Mouse (Mus musculus) heart, adult 8-10 months (tissue): ENCODE results near the gene Nup153. TPM values are rescaled to one million over a fixed set of nuclear protein-coding genes. Genes with fewer than 3 reads are reported as not detected.
A peak's percentile ranks its signal among the peaks of the same experiment; 100 is the strongest.

Experiments used
- DNase-seq: peaks from one replicate; pipeline ENCODE4 v3.0.0; 2022; ENCODE audit warnings: low spot score
- total RNA-seq, 4 experiments: library from RNA; stranded (reverse); gene quantifications; 2 replicates each; pipeline ENCODE4 v1.2.4; 2022

Nup153 gene
- total RNA-seq, 4 experiments from 2014 or later: 29.5 to 40.6 (median 36.0) TPM

DNA sequence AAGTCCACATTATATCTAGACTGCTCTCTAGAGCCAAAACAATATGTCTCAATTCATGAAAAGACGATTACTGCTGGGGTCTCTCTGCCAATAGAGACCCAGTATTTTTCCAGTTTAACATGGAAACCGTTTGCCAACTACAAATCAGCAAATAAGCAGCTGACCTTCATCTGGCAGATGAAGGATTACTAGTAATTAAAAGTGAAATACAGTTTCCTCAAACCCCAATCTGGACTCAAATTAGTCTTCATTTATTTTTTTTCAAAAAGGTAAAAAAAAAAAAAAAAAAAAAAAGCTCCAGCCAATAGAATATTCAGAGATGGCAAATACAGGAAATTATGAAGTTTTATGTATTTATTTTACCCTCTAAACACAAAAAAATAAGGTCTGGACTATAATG, 2.3 kb upstream of the Nup153 start:
- no peak for DNase-seq

DNA sequence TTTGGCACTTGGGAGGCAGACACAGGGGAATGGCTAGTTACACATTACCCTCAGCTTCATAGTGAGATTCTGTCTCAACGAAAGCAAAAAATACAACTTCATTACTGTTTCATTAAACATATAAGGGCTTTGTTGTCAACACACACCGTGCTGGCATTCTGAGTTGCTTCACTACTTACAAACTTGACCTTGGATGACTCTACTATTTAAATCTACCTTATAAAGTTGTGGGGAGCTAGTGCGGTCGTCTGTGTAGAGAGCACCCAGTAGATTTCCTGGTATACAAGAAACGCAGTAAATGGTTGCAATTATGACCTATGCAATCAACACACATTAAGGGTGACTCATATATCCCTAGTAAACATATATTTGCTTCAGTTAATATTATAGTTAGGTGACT, 671 bp upstream of the Nup153 start:
- DNase-seq: no peak

DNA sequence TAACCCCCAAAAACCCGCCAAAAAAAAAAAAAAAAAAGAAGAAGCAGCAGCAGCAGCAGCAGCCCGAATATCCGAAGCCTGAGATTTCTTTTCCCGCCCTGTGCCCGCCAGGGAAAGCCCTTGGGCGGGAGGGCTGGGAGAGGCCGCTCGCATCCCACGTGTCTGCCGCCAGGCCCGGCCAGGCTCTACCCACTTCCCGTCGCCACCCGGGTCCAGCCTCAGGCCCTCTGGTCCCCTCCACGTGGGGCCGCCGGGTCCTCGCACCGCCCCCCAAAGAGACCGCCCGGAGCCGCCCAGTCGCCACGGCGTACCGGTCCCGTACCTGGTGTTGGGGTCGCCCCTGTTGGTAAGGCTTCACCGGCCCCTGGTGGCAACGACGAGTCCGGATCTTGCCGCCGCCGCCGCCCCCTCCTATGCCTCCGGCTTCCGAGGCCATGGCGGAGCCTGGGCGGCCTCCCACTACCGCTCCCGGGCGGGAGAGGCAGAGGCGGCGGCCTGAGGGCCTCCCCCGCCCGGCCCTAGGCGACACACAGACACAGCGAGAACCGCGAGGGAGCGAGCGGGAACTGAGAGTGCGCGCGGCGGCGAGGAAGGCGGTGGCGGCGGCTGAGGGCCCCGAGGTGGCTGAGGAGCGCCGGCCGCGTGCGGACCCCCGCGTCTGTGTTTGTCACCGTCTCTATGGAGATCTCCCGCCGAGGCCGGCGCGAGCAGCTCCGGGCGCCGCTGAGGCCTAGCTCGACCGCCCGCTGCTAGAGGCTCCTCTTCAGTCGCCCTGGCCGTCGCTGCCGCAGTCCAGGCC, 503 bp downstream of the Nup153 start:
- DNase-seq: peak; percentile 51

DNA sequence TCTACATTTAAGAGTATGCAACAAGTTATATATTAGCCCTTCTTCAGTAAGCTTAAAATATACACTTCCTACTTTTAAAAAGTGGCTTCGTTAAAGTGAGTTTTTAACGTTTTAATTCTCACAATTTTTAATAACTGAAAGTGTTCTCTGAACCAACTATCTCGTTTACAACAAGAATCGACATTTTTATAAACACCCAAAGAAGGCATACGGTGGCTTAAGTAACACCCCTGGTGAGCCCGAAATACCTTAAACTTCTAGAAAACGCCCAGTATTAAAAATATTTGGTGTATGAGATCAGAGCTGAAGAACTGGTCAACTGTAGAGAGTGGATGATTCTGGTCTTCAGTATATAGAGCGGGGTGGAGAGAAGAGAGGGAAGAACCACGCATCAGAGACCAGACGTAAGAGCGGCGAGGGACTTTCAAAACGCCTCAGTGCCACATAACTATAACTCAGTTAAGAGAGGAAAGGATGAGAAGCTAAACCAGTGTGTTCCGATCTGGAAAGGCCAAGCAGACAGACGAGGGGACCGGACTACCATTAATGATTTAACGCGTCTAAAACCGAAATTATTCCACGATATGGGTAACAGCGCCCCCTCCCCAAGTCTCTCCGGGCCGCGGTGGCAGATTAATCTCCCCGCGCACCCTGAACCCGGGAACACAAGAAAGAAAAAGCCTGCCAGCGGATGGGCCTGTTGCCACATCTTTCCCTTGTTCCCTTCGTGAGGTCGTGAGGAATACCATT, 1.3 kb downstream of the Nup153 start:
- DNase-seq: no peak

DNA sequence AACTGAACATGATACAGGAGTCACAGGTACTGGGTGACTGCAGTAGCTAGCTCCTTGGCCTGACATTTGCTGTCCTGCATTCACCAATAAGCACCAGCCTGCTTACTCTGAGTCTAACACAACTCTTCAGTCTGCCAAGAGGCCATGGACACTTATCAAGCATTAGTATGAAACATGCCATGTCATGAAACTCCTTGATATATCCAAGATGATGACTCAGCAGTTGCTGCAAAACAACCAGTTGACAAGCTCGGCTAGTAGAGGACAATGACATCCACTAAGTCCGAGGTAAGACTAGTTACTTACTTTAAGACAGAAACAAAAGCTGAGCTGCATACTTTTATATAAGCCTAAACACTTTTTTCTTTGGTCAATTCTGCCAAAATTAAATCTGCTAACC, 2.5 kb downstream of the Nup153 start:
- DNase-seq: no peak

DNA sequence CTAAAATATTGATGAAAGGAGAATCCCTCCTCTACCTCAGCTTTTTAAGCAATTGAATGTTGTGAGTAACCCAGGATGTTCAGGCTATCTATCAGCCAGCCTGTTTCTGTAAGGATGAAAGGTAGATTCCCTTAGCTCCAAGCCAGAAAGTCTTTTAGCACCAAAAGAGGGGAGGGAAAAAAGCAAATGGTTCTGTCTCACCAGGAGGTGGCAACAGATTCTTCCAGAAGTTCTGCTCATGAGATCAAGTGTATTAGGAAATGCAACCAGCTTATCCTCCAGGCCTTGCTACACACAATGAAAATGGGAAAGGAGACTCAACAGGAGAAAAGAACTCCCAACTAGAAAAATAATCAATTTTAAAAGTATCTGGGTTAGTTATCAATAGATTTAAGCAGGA, 3.4 kb downstream of the Nup153 start:
- no peak for DNase-seq

DNA sequence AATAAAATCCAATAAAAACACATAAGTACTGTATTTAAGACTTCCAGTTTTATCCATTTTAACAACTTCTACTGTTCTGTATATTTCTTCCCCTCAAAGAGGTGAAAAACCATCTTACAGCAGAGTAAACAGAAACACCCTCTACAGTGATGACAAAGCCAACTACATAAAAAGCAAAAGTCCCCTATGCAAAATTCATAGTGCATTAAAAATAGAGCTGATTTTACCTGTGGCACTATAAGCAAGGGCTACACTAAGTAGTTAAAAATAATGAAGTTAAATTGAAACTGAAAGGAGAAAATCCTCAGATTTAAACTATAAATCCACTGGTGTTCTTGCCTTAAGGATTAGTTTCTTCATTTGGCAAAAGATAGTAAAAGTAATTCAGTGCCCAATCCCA, 6.7 kb downstream of the Nup153 start:
- DNase-seq: no peak

DNA sequence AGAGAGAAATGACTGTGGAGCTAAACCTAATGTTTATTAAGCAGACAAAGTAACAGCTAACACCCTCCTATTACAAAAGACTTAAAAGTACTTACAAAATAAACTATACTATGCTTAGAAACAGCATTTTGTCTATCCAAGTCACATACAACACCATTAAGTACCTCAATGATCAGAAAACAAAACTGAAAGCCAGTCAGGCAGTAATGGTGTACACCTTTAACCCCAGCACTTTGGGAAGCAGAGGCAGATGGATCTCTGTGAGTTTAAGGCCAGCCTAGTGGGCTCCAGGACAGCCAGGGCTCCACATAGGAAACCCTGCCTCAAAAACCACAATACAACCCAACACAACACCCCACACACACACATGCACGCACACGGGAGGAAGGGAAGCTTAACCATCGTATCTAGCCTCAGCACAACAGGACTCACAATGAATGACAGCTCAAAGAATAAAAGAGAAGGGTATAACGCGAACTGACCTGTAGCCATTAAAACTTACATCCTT, 8.8 kb downstream of the Nup153 start:
- no peak for DNase-seq

DNA sequence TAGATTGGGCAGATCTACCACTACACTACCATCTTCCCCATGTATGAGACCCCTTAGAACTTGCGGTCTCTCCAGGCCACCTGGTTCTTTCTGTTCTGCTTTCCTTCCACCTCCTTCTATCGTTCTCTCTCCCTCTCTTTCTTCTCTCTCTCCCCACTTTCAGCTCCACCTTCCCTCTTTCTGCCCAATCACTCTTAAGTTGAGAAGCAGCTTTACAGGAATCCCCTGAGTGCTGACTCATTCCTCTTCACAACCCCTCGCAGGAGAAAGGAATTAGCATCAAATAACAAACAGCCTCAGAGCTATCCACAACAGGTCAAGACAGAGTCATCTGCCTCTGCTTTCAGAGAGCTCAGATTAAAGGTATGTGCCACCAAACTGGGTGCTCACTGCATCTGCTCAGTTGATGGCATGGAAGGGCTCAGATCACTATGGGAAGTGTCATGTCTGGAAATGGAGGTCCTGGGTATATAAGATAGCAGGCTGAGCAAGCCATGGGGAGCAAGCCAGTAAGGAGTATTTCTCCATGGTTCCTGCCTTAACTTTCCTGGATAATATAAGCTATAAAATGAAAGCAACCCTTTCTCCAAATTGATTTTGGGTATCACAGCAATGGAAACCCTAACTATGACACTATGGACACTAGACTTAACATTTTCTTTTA, 11.6 kb downstream of the Nup153 start:
- DNase-seq: no peak

DNA sequence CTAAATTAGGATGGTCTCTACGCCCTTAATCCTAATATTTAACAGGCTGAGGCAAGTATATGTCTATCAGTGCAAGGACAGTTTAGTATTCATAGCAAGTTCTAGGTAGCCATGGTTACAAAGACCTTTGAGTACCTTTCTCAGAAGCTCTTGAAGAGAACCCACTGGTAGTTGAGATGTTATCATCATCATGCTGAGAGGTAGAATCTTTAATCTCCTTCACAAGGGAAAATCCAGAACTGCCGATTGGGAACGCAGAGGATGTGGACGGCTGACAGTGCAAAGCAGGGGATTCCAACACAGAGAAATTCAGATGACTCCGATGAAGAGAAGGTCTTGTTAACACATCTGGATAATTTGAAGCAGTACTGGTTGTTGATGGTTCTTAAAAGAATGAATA, 14.3 kb downstream of the Nup153 start:
- no peak for DNase-seq

DNA sequence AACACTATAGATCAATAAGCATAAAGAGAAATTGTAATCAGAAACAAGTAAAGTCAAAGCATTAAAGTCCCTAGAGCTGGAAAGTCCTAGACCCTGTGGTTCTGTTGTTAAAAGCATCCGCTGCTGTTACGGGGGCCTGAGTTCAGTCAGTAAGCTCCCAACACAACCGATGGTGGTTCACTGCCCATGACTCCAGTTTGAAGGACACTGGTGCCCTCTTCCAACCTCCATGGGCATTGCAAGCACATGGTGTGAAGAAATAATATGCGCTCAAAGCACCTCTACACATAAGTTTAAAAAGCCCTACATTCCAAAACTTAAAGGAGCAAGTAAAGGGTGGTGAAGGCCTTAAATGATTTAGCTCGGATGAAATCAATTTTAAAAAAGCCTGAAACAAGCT, 24.6 kb downstream of the Nup153 start:
- no peak for DNase-seq

DNA sequence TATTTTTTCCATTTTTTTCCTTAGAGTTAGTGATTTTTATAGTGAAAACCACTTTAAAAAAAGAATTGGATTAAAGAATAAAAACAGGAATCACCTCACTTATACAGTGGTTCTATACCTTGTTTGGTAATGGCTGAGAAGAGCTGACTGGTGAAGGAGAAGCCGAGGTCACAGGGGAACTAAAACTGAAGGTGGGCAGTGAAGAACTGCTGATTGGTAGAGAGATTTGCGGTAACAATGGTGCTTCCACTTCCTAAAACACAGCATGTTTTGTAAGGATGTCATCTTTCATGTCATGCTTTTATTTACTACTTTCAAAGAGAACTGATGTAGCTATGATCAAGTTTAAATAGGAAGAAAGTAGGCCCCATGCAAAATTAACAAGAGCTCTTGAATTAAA, 26.3 kb downstream of the Nup153 start:
- no peak for DNase-seq

DNA sequence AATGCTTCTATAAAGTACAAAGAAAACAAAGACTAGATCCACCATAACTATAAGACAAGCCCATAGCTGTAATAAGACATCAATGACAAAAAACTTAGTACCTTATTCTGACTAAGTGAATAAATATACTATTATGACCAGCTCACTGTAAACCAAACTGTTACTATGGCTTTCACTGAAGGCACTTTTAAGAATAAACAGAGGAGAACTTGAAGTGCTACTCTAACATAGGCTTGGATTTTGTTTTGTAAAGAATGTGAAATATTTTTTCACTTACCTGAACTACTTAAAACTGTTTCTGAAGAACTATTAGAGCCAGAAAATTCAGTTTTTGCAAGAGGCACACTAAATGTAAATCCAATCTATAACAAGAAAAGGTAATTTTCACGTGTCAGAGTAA, 28.4 kb downstream of the Nup153 start:
- DNase-seq: no peak

DNA sequence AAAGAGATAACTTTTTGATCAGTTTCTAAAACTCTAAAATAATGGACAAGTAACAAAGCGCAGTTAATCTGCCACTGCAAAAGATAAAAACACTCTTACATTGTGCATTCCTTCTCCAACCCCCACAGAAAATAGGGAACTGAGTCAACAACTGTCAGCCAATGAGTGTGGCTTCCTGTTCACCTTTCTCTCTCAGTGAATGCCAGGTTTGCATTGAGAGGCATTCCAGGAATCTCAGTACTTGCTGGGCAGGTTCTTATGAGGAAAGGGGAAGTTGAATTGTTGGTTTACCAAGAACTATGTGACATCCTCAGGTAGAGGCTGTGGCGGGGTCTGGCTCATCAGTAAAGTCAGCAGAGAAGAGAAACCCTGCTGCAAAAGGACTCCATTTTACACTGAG, 31.0 kb downstream of the Nup153 start:
- no peak for DNase-seq

DNA sequence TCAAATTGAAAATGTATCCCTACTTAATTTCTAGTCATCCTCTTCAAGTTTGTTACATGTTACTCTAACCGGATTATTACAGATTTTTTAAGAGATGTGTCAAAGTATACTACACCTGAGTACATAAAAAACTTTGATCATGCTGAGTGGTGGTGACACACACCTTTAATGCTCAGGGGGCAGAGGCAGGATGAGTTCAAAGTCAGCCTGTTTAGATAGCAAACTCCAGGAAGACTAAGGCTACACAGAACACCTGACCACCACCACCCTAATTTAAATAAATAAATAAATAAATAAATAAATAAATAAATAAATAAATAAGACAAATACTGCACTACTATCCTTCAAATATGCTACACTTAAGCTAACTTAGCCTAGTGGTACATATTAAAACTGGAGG, 31.8 kb downstream of the Nup153 start:
- DNase-seq: no peak

DNA sequence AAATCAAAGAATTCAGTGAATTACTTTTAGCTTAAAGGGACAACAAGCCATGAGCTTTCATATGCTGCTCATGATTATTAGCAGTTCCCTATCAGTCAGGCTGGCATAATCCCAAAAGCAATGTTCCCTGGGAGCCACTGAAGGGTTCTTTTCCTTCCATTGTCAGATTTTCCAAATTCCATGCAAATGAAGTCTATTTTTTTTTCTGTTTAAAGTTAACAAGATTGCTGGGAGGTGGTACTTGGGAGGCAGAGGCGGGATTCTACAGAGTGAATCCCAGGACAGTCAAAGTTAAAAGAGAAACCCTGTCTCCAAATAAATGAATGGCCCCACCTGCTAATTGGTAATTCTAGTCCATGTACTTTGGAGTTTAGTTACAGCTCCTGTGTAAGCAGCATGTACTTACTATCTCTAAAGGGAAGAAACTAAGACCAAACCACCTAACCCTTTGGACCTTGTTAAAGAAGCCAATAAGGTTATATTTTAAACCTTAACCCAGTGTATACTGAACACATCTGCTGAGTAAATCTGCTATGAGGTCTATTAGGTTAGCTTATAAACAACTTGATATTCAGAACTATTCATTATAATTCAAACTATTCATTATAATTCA, 32.3 kb downstream of the Nup153 start:
- DNase-seq: peak; percentile 9

DNA sequence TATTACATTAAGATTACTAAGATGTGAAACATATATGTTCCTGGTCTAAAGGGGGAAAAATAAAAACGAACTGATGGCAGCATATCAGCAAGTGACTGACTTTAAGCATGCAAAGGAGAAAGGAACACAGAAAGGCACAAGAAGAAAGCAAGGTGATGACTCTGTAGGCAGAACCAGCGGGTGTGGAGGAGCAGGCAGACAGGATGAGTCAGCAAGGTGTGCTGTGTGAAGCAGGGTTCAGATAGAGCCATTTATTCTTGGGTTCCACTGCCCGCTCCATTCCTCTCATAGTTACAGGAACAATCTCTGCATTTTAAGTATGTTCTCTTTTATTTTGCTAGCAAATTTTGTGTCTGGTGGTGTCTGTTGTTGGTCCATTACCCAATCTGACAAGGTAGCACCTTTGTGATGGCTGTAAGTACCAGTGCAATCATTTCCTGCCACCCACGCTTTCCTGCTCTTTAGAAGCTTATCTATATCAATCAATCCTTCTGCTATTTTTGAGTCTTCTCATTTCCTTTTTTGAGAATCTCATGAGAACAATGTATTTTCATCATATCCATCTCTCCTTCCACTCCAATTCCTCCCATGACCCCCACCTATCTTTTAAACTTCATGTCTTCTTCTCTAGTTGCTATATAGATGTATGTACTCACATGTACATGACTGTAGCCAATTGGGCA, 37.0 kb downstream of the Nup153 start:
- no peak for DNase-seq

DNA sequence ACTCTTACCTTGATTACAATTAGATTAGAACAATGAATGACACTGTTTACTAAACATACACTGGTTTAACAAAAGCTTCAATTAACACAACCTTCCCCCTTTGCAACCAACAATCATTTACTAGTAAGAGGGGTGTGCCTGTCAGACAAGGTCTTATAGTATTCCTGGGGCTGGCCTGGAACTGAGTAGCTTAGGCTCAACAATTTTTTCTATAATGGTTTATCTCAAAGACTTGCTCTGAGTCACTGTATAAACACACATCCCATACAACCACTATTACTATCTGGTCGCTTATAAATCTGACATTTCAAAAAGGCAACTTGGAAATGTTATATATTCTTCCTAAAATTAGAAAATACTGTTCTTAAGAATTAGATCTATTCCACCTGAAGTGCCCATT, 44.4 kb downstream of the Nup153 start:
- no peak for DNase-seq

DNA sequence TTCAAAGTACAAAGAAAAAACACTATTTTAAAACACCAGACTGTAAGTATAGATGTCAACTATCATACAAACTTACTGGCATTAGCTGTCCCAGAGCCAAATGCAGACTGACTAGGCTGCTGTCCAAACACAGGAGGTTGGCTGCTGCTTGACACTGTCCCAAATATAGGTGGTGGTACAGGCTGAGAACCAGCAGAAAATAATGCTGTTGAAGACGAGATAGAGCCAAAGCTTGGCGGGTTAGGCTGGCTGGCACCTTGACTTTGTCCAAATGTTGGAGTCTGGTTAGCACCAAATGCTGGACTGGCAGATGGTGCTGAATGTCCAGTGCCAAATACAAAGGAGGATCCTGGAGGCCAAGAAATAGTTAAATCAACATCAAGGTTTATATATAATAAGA, 44.8 kb downstream of the Nup153 start:
- peak; percentile 26 for DNase-seq

DNA sequence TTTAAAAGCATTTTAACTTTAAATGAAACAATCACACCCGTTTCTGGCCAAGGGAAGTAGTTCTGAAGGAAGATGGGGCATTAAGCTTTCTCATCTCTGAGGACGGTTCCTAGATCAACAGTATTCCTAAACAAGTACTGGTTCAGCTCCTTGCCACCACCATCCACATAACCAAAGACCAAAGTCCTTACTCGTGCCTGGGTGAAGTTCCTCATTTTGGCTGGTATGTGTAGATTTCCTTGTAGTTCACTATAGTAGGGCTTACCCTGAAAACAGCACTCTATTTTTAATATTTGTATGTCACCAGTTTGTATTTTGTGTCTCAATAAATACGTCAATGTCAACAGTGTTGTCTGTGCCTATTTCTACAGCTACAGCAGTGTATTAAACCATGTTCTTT, 50.0 kb downstream of the Nup153 start:
- no peak for DNase-seq

DNA sequence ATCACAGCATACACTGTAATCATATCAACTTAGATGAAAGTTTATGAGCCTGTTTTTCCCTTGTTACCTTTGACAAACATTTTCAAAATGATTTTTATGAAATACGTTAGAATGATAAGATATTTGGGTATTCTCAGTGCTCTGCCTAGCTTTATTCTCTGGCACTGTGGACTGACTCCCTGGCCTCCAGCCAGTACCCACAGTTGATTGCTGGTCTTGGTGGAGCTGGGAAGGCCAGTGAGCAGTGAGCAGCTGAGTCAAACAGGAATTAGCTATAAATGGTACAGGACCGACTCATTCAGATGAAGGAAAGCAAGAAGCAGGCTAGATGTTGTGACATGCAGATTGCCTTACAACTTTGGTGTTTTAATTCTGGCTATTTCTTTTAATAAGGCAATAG, 53.1 kb downstream of the Nup153 start:
- no peak for DNase-seq

DNA sequence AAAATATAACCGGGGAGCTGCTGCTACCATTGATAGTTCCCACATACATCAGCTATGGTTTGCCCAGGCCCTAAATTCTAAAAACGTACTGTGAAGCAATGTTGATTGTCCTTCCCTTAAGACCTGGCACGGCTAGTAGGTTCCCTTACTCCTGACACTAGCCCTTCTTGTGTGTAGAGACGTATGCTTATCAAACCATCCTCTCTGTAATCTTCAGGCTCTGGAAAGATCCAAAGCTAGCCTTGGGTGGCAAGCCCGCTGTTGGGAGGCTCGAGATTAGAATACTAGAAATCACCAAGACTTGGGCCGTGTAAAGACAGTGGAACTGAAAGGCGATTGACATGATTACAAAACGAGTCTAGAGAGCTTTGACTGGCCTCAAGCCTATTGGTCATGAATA, 57.2 kb downstream of the Nup153 start:
- DNase-seq: no peak
